Mouse (Mus musculus) cerebellum, adult 2 months (tissue): ENCODE measurements around the gene Syf2. TPM values are rescaled to one million over a fixed set of nuclear protein-coding genes. Genes with fewer than 3 reads are reported as not detected.
A peak's percentile ranks its signal among the peaks of the same experiment; 100 is the strongest.

Experiments
- DNase-seq, 2 experiments: peaks; one replicate each; pipeline ENCODE4 v3.0.0; 2021
- H3K27ac ChIP-seq: fragments of 200-500 bp; 2 replicates; pipeline ENCODE4 v1.5.1; 2012; ENCODE audit warnings: low read length, control low read depth, inconsistent platforms; ENCODE audit not compliant: insufficient read depth
- H3K27me3 ChIP-seq: fragments of 200-500 bp; 2 replicates; pipeline ENCODE4 v1.6.1; 2012; ENCODE audit warnings: inconsistent platforms, mild to moderate bottlenecking, low read length, moderate library complexity; ENCODE audit not compliant: control insufficient read depth, insufficient read depth
- H3K4me1 ChIP-seq: fragments of 200-500 bp; 2 replicates; pipeline ENCODE4 v1.6.1; 2011; ENCODE audit warnings: low read length; ENCODE audit not compliant: control insufficient read depth, insufficient read depth
- H3K4me3 ChIP-seq: fragments of 200-500 bp; replicated peaks from 2 replicates; pipeline ENCODE3; 2011; ENCODE audit warnings: mild to moderate bottlenecking, low read depth, low read length, control low read depth; ENCODE audit not compliant: insufficient read depth
- CTCF ChIP-seq: fragments of 200-500 bp; IDR thresholded peaks from 2 replicates; pipeline ENCODE4 v1.5.1; 2011; ENCODE audit warnings: low read depth, mild to moderate bottlenecking, control low read depth, low read length, moderate library complexity, borderline replicate concordance; ENCODE audit not compliant: insufficient read depth
- POLR2A ChIP-seq: fragments of 200-500 bp; IDR thresholded peaks from 2 replicates; pipeline ENCODE4 v1.6.1; 2011; ENCODE audit warnings: low read length, control low read depth, borderline replicate concordance; ENCODE audit not compliant: insufficient read depth
- WGBS: fragments of 180-500 bp; shearing (Covaris S2); methylation state at CpG from one replicate; pipeline ENCODE4 v1.1.7; 2018; 5-methylcytosine and 5-hydroxymethylcytosine counted together
- polyA plus RNA-seq: library from polyadenylated mRNA; depleted of rRNA; stranded (reverse); fragments of >200 nt; gene quantifications from 2 replicates; pipeline ENCODE4 v1.2.3, GENCODE M21; 2012

Syf2 gene
- polyA plus RNA-seq, 1 experiment = 99.7 TPM

DNA sequence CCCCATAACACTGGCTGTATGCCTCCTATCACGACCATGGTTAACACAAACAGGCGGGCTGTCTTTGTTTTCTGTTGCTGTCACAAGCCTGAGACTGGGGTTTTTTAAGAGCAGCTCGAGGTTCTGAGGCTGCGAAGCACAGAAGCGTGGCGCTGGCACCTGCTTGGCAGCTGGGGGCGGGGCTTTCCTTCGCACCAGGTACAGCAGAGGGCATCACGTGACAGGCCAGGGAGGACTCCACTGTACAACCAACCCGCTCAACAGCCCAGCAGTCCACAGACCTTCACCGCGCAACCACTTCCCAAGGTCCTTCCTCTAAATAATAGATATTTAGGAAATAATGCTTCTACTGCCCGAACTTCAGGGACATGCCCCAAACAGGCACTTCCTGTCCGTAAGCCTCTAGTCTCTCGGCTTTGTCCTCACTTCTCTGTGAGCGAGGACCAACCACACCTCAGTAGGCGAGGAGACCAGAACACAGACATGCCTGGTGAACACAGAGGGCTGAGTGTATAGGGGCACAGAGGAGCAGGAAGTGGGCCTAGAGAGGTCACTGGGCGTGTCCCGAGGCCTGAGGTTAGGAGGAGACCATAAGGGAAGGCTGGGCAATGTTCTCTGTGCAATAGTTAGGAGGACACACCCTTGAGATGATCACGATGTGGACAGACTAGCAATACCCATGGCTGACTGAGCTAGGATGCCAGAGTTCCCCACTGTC, 37.3 kb downstream of the Syf2 start:
- TF ChIP-seq CTCF (no peak), POLR2A (no peak)
- H3K27me3 ChIP-seq = no peaks in the 10 kb centered on the region
- no peaks in the 10 kb centered on the region for H3K4me1 ChIP-seq
- no peak overlapping the region for H3K27ac ChIP-seq
- no peak overlapping the region for H3K4me3 ChIP-seq
- DNase-seq = no peak
- WGBS = 85% methylated on average over 20 of the region's 20 CpGs

DNA sequence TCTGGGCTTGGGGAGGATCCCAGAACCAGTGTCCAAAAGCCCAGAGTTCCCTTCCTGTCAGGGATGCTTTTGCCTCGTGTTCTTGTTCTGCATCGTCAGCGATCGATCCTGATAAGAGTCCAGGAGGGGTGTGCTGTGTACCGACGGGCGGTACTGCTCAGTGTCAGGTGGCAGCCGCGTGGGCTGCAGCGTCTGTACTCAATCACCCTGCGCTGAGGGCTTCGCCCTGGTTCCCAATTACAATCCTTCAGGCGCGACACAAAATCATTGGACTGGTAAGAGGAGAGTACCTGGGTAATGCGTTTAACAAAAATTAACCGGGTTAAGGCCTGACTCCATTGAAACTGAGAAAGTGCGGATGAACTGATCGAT, 37.9 kb downstream of the Syf2 start:
- no peak for TF ChIP-seq POLR2A
- TF ChIP-seq CTCF = no peak
- WGBS = 91% methylated on average over 18 of the region's 18 CpGs
- Histone ChIP-seq H3K4me3 (no peak overlapping the region), H3K27ac (no peak overlapping the region), H3K4me1 (no peaks in the 10 kb centered on the region), H3K27me3 (no peaks in the 10 kb centered on the region)
- no peak for DNase-seq

DNA sequence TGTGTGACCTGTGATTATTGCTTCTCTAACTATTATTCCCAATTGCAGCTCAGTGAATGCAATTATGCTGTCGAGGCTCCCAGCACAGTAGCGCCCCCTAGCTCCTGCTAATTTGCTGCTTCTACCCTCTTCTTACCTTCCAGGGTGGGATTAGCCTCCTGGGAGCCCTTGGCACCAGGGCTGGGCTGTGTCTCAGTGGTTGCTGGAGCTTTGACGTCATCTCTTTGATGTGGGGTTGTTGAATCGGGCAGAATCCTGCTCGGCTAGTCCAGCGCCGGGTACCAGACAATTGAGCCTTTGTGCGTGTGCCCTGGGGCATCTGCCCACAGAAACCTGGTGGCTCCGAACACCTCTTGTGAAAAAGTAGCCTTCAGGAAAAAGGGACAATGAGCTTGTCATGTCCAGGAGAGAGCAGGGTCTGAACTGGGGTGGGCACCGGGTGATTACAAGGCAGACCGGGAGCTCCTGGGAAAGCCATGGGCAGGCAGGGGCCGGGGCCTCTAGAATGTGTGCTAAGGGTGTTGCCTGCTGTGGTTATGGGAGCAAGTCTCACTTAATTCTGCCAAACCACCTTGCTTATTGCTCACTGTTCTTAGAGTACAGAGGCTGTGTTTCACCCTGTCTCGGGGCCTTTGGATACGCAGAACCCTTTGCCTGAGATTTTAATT, 44.7 kb downstream of the Syf2 start:
- H3K4me3 ChIP-seq = no peak overlapping the region
- TF ChIP-seq POLR2A = no peak
- TF ChIP-seq CTCF = peak; percentile 31; the same call in 1 of the 2 replicates
- 45% methylated on average over 14 of the region's 14 CpGs for WGBS
- H3K4me1 ChIP-seq = no peaks in the 10 kb centered on the region
- no peak for DNase-seq
- H3K27ac ChIP-seq = no peak overlapping the region
- no peaks in the 10 kb centered on the region for H3K27me3 ChIP-seq

DNA sequence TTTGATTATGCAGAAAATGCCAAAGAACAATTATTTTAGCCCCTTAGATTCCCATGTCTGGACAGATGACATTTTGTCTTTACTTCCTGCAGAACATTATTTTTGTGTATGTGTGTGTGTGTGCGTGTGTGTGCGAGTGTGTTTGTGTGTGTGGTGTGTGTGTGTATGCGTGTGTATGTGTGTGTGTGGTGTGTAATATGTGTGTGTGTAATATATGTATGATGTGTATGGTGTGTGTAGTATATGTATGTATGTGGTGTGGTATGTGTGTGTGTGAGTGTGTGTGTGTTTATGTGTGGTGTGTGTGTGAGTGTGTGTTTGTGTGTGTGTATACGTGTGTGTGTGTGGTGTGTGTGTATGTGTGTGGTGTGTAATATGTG, 45.2 kb downstream of the Syf2 start:
- Histone ChIP-seq H3K4me3 (no peak overlapping the region), H3K27me3 (no peaks in the 10 kb centered on the region), H3K4me1 (no peaks in the 10 kb centered on the region), H3K27ac (no peak overlapping the region)
- DNase-seq = no peak
- 93% methylated on average over 4 of the region's 4 CpGs for WGBS
- TF ChIP-seq POLR2A = no peak
- TF ChIP-seq CTCF = no peak

DNA sequence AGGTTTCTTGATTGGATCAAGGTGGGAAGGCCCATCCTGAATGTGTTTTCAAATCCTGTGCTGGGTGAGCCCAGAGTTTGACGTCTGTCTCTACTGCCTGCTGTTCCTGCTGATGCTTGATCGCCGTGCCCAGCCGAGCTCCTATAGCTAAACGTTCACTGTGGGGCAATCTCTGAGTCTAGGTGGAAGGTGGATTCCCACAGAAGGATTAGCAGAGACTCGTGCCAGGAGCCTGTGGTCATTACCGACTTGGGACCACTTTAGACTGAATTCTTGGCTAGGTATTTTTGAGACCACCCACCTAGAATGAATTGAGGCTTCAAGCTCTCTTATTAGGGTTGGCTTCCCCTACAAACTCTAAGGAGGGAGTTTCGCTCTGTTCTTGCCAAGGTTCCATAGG, 48.2 kb downstream of the Syf2 start:
- H3K4me3 ChIP-seq = no peak overlapping the region
- 60% methylated on average over 8 of the region's 8 CpGs for WGBS
- H3K27me3 ChIP-seq = no peaks in the 10 kb centered on the region
- DNase-seq = no peak
- TF ChIP-seq POLR2A (no peak), CTCF (no peak)
- no peaks in the 10 kb centered on the region for H3K4me1 ChIP-seq
- H3K27ac ChIP-seq = no peak overlapping the region

DNA sequence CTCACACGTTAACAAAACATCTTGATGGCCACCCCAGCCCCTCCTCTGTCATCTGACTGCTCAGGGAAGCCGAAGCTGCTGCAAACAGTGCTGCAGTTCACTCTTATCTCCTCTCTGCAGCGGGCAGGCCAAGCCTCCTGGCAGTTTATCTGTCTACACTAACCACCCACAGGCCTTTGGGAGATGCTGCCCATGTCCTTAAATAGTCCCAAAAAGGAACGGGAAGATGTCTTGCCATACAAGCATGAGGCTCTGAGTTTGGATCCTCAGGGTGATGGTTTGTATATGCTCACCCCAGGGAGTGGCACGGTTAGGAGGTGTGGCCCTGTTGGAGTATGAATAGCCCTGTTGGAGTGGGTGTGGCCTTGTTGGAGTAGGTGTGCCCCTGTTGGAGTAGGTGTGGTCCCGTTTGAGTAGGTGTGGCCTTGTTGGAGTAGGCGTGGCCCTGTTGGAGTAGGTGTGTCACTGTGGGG, 51.3 kb downstream of the Syf2 start:
- Histone ChIP-seq H3K4me1 (peaks cover 13% of the 10 kb centered on the region), H3K27ac (no peak overlapping the region), H3K4me3 (no peak overlapping the region), H3K27me3 (no peaks in the 10 kb centered on the region)
- DNase-seq = no peak
- TF ChIP-seq POLR2A (no peak), CTCF (no peak)
- WGBS = 80% methylated on average over 7 of the region's 7 CpGs

DNA sequence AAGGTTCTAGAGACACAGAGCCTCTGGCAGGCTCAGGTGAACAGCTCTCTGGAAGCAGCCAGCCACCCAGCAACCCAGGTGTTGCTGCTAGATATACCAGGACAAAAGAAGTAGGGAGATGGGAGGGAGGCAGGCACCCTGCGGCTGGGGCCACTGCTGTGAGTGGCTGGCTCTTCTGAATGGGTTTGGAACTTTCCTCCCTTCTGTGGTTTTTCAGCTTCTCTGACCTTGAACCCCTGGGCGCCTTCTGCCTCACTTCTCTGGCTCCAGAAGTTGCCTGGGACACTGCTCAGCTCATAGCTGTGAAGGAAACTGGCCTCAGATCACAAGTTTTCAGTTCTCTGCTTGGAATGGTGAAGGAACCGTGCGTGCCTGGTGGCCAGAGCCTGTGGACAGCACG, 52.4 kb downstream of the Syf2 start:
- Histone ChIP-seq H3K4me1 (peaks cover 13% of the 10 kb centered on the region), H3K27ac (no peak overlapping the region), H3K4me3 (no peak overlapping the region), H3K27me3 (no peaks in the 10 kb centered on the region)
- TF ChIP-seq POLR2A (no peak), CTCF (no peak)
- 69% methylated on average over 5 of the region's 5 CpGs for WGBS
- no peak for DNase-seq

DNA sequence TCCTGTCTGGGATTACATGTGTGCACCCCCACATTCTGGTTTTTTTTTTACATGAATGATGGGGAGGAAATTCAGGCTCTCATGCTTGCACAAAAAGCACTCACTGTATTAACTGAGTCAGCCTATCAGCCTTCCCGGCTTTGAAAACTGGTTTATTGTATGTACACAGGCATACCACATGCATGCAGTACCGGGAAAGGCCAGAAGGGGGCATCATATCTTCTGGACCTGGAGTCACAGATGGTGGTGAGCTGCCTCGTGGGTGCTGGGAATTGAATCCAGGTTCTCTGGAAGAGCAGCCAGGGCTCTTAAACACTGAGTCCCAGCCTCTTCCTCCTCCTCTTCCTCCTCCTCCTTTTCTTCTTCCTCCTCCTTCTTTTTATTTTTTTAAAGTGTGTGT, 53.9 kb downstream of the Syf2 start:
- TF ChIP-seq POLR2A (no peak), CTCF (peak; percentile 37; the same call in 1 of the 2 replicates)
- WGBS = 74% methylated on average over 3 of the region's 3 CpGs
- no peak overlapping the region for H3K27ac ChIP-seq
- no peak for DNase-seq
- H3K27me3 ChIP-seq = no peaks in the 10 kb centered on the region
- H3K4me3 ChIP-seq = no peak overlapping the region
- H3K4me1 ChIP-seq = peaks cover 13% of the 10 kb centered on the region
